Mouse (Mus musculus): ENCODE measurements around the gene Prmt9. TPM values are rescaled to one million over a fixed set of nuclear protein-coding genes. Genes with fewer than 3 reads are reported as not detected.

The Prmt9 gene
- polyA plus RNA-seq, 1 experiment from 2014 or later: 19.6 TPM

DNA sequence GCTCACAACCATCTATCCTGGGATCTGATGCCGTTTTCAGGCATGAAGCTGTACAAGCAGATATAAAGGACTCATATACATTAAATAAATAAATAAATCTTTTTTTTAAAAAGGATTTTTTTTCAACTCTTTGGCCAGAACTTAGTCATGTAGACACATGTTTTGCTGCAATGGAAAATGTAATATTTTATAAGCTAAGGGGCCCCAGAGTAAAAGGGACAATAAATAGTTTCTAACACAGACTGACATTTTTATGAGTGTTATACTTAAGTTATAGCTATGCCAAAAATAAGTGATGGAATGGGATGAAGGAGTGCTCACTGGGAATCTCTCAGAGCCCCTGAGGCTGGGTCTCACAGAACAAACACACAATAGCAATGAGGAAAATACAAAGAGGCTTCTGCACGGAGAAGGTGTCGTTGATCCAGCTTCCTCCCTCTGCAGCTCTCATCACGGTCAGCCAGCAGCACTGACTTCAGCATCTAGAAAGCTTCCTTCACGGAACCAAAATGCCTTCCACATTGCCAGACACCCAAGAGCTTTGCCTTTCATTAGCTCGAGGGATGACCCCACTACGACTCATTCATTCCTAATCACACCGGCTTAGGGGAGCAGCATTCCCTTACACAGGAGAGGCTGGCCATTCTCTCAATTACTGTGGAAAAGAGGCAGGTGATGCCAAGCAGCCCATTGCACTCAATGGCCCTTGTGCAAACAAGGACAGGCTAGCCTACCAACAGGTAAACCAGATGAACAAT is 28.0 kb upstream of the Prmt9 start:
- H3K4me1 ChIP-seq (replicated peaks; ENCODE audit: control insufficient read depth, insufficient read depth, low read length): peaks cover 8% of the 10 kb centered on the region
- H3K4me3 ChIP-seq (ENCODE audit: low read depth, low read length): no peak overlapping the region
- H3K9me3 ChIP-seq (ENCODE audit: control insufficient read depth, low read length): no peaks in the 10 kb centered on the region
- no peak overlapping the region for H3K27ac ChIP-seq (ENCODE audit: low read depth)
- ATAC-seq (replicated peaks; ENCODE audit: low FRiP score, low TSS enrichment, low read depth) (no peak), DNase-seq (ENCODE audit: low spot score) (no peak)
- no peak overlapping the region for H3K9ac ChIP-seq (ENCODE audit: low read length)
- H3K36me3 ChIP-seq (ENCODE audit: control insufficient read depth, insufficient read depth, low read length): no peaks in the 10 kb centered on the region
- H3K27me3 ChIP-seq (replicated peaks; ENCODE audit: control insufficient read depth, insufficient read depth, low read length): no peaks in the 10 kb centered on the region
- 67% methylated on average over 8 of the region's 8 CpGs for WGBS
- H3K4me2 ChIP-seq (ENCODE audit: low read length): no peak overlapping the region

DNA sequence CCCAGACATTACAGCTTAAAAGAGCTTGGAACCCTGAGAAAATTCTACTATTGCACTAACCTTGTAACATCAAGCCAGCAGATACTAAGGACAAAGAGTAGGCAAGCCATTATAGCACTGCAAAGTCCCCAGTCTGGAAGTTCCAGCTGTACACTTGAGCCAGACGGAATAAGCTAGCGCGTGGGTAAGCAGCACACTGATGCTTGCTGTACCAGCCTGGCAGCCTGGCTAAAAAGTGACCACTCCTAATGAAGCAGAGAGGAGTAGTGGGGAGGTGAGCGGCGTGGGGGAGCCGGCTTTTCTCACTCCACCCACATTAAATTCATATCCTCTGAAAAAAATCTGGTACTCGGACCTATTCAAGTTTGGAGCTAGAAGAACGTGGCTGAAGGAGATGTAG is 26.2 kb upstream of the Prmt9 start:
- no peak overlapping the region for H3K9ac ChIP-seq (ENCODE audit: low read length)
- no peaks in the 10 kb centered on the region for H3K9me3 ChIP-seq (ENCODE audit: control insufficient read depth, low read length)
- DNase-seq (ENCODE audit: low spot score): no peak
- 72% methylated on average over 8 of the region's 8 CpGs for WGBS
- no peaks in the 10 kb centered on the region for H3K36me3 ChIP-seq (ENCODE audit: control insufficient read depth, insufficient read depth, low read length)
- no peak overlapping the region for H3K4me2 ChIP-seq (ENCODE audit: low read length)
- no peaks in the 10 kb centered on the region for H3K27me3 ChIP-seq (replicated peaks; ENCODE audit: control insufficient read depth, insufficient read depth, low read length)
- ATAC-seq (replicated peaks; ENCODE audit: low FRiP score, low TSS enrichment, low read depth): no peak
- no peak overlapping the region for H3K27ac ChIP-seq (ENCODE audit: low read depth)
- peaks cover 4% of the 10 kb centered on the region; the same call in 1 of the 2 replicates for H3K4me1 ChIP-seq (replicated peaks; ENCODE audit: control insufficient read depth, insufficient read depth, low read length)
- no peak overlapping the region for H3K4me3 ChIP-seq (ENCODE audit: low read depth, low read length)

DNA sequence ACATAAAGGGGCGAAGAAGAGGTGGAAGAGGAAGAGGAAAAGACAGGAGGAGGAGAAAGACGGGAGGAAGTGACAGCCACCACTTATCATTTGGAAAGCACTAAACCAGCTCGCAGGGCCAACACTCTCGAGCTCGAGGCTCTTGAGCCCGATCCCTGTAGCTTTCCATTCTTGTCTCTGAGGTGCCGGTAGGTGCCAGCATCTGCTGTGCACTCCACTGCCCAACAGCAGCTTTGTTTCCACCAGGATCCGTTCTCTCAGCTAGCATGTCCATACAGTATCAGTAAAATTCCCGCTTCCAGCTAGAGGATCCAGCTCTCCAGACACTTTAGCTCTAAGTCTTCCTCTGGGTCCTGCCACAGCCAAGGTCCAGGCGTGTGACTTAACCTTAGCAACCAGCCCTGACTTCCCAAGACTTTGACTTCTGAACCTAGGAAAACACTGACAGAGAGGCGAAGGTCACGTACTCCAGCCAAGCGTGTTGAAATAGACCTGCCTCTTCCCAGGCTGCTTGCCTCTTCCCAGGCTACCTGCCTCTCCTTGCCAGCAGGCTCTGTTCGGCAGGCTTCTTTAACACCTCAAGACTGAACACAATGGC is 25.1 kb upstream of the Prmt9 start:
- WGBS: 57% methylated on average over 14 of the region's 14 CpGs
- DNase-seq (ENCODE audit: low spot score) (no peak), ATAC-seq (replicated peaks; ENCODE audit: low FRiP score, low TSS enrichment, low read depth) (no peak)
- H3K4me3 ChIP-seq (ENCODE audit: low read depth, low read length): no peak overlapping the region
- peak overlapping the region; percentile 3; the same call in 1 of the 2 replicates for H3K4me2 ChIP-seq (ENCODE audit: low read length)
- no peak overlapping the region for H3K9ac ChIP-seq (ENCODE audit: low read length)
- no peaks in the 10 kb centered on the region for H3K36me3 ChIP-seq (ENCODE audit: control insufficient read depth, insufficient read depth, low read length)
- no peaks in the 10 kb centered on the region for H3K9me3 ChIP-seq (ENCODE audit: control insufficient read depth, low read length)
- no peaks in the 10 kb centered on the region for H3K27me3 ChIP-seq (replicated peaks; ENCODE audit: control insufficient read depth, insufficient read depth, low read length)
- peaks cover 4% of the 10 kb centered on the region; the same call in 1 of the 2 replicates for H3K4me1 ChIP-seq (replicated peaks; ENCODE audit: control insufficient read depth, insufficient read depth, low read length)
- H3K27ac ChIP-seq (ENCODE audit: low read depth): no peak overlapping the region

GRCm38 (mm10) chr8:77524906-77525305 is 24.3 kb upstream of the Prmt9 start:
- ATAC-seq (replicated peaks; ENCODE audit: low FRiP score, low TSS enrichment, low read depth) (no peak), DNase-seq (ENCODE audit: low spot score) (no peak)
- Histone ChIP-seq H3K9ac (ENCODE audit: low read length) (no peak overlapping the region), H3K4me3 (ENCODE audit: low read depth, low read length) (no peak overlapping the region), H3K36me3 (ENCODE audit: control insufficient read depth, insufficient read depth, low read length) (no peaks in the 10 kb centered on the region), H3K27me3 (replicated peaks; ENCODE audit: control insufficient read depth, insufficient read depth, low read length) (no peaks in the 10 kb centered on the region), H3K4me1 (replicated peaks; ENCODE audit: control insufficient read depth, insufficient read depth, low read length) (peaks cover 4% of the 10 kb centered on the region; the same call in 1 of the 2 replicates), H3K27ac (ENCODE audit: low read depth) (no peak overlapping the region), H3K4me2 (ENCODE audit: low read length) (no peak overlapping the region), H3K9me3 (ENCODE audit: control insufficient read depth, low read length) (no peaks in the 10 kb centered on the region)
- 94% methylated on average over 2 of the region's 2 CpGs for WGBS

DNA sequence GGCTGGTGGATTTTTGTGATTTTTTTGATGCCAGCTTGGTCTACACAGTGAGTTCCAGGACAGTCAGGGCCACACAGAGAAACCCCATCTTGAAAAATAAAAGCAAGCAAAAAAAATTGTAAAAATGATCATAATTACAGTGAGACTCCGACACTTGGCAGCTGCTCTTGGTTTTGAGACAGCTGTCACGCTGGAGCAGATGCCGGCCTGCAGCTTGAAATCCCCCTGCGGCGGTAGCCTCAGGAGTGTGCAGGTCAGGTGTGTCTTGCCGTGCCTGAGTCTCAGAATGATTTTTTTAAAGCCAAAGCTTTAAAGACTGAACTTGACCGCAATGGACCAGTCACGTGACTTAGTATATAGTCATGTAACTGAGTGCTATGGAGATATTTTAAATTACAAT is 23.1 kb upstream of the Prmt9 start:
- no peak overlapping the region for H3K4me3 ChIP-seq (ENCODE audit: low read depth, low read length)
- H3K36me3 ChIP-seq (ENCODE audit: control insufficient read depth, insufficient read depth, low read length): no peaks in the 10 kb centered on the region
- no peak overlapping the region for H3K27ac ChIP-seq (ENCODE audit: low read depth)
- no peak for DNase-seq (ENCODE audit: low spot score)
- peaks cover 4% of the 10 kb centered on the region; the same call in 1 of the 2 replicates for H3K4me1 ChIP-seq (replicated peaks; ENCODE audit: control insufficient read depth, insufficient read depth, low read length)
- H3K27me3 ChIP-seq (replicated peaks; ENCODE audit: control insufficient read depth, insufficient read depth, low read length): no peaks in the 10 kb centered on the region
- H3K4me2 ChIP-seq (ENCODE audit: low read length): no peak overlapping the region
- ATAC-seq (replicated peaks; ENCODE audit: low FRiP score, low TSS enrichment, low read depth): no peak
- H3K9me3 ChIP-seq (ENCODE audit: control insufficient read depth, low read length): no peaks in the 10 kb centered on the region
- H3K9ac ChIP-seq (ENCODE audit: low read length): no peak overlapping the region
- 85% methylated on average over 8 of the region's 8 CpGs for WGBS

- no peak overlapping the region for H3K9ac ChIP-seq (ENCODE audit: low read length)
- H3K9me3 ChIP-seq (ENCODE audit: control insufficient read depth, low read length): no peaks in the 10 kb centered on the region
- H3K27me3 ChIP-seq (replicated peaks; ENCODE audit: control insufficient read depth, insufficient read depth, low read length): no peaks in the 10 kb centered on the region
- no peak overlapping the region for H3K4me3 ChIP-seq (ENCODE audit: low read depth, low read length)
- H3K27ac ChIP-seq (ENCODE audit: low read depth): no peak overlapping the region
- WGBS: 69% methylated on average over 8 of the region's 8 CpGs
- no peaks in the 10 kb centered on the region for H3K36me3 ChIP-seq (ENCODE audit: control insufficient read depth, insufficient read depth, low read length)
- H3K4me1 ChIP-seq (replicated peaks; ENCODE audit: control insufficient read depth, insufficient read depth, low read length): no peaks in the 10 kb centered on the region
- ATAC-seq (replicated peaks; ENCODE audit: low FRiP score, low TSS enrichment, low read depth) (no peak), DNase-seq (ENCODE audit: low spot score) (no peak)
- no peak overlapping the region for H3K4me2 ChIP-seq (ENCODE audit: low read length)
These were observed 14.7 kb upstream of the Prmt9 start for GRCm38 (mm10) chr8:77534358-77534992.

DNA sequence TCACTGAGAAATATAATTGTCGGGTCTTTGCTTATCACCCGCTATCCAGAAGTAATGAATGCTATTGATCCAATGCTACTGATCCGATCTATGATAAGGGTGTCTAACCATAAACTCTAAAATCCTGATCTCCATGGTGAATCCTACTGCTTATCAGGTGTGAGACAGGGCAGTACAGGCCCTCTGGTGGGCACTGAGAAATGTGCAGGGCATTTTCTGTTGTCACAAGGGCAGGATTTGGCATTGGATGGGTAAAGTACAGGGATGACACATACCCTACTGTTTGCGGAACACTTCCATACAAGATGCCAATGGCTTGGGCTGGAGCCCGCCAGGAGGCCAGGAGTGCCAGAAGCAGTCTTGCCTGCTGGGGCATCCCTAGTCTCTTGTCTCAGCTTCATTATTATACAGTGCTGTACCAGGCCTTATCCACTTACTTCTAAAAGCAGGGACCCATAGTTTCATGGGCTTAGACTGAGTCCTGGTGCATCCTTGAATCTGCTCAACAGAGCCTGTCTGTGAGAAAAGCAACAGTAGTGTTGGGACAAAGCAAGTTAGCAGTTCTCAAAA is 14.1 kb upstream of the Prmt9 start:
- DNase-seq (ENCODE audit: low spot score) (no peak), ATAC-seq (replicated peaks; ENCODE audit: low FRiP score, low TSS enrichment, low read depth) (no peak)
- no peaks in the 10 kb centered on the region for H3K4me1 ChIP-seq (replicated peaks; ENCODE audit: control insufficient read depth, insufficient read depth, low read length)
- WGBS: 74% methylated on average over 5 of the region's 5 CpGs
- no peaks in the 10 kb centered on the region for H3K27me3 ChIP-seq (replicated peaks; ENCODE audit: control insufficient read depth, insufficient read depth, low read length)
- no peak overlapping the region for H3K9ac ChIP-seq (ENCODE audit: low read length)
- H3K36me3 ChIP-seq (ENCODE audit: control insufficient read depth, insufficient read depth, low read length): no peaks in the 10 kb centered on the region
- no peak overlapping the region for H3K4me3 ChIP-seq (ENCODE audit: low read depth, low read length)
- no peak overlapping the region for H3K4me2 ChIP-seq (ENCODE audit: low read length)
- H3K27ac ChIP-seq (ENCODE audit: low read depth): no peak overlapping the region
- H3K9me3 ChIP-seq (ENCODE audit: control insufficient read depth, low read length): no peaks in the 10 kb centered on the region

DNA sequence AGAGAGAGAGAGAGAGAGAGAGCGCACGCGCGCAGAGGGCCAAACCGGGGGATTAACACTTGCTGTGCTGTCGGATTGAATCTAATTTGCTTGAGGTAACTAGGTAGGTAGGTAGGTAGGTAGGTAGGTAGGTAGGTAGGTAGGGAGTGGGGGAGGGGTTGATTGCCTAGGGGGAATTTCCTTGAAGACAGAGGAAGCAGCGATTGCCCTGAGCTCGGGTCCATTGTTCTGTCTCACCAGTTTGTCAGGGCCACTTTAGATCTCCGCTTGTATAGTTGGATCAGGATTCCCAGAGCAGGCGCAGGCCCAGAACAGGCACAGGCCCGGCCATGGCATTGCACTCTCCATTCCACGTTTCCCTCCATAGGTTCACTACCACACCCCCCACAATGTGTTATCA is 12.4 kb upstream of the Prmt9 start:
- no peaks in the 10 kb centered on the region for H3K9me3 ChIP-seq (ENCODE audit: control insufficient read depth, low read length)
- no peaks in the 10 kb centered on the region for H3K36me3 ChIP-seq (ENCODE audit: control insufficient read depth, insufficient read depth, low read length)
- WGBS: 80% methylated on average over 12 of the region's 12 CpGs
- no peak for ATAC-seq (replicated peaks; ENCODE audit: low FRiP score, low TSS enrichment, low read depth)
- no peaks in the 10 kb centered on the region for H3K27me3 ChIP-seq (replicated peaks; ENCODE audit: control insufficient read depth, insufficient read depth, low read length)
- no peak overlapping the region for H3K9ac ChIP-seq (ENCODE audit: low read length)
- no peak overlapping the region for H3K4me2 ChIP-seq (ENCODE audit: low read length)
- H3K4me1 ChIP-seq (replicated peaks; ENCODE audit: control insufficient read depth, insufficient read depth, low read length): no peaks in the 10 kb centered on the region
- H3K4me3 ChIP-seq (ENCODE audit: low read depth, low read length): no peak overlapping the region
- H3K27ac ChIP-seq (ENCODE audit: low read depth): no peak overlapping the region
- no peak for DNase-seq (ENCODE audit: low spot score)
